Mouse (Mus musculus) forebrain, embryonic 15.5 days (tissue): ENCODE results near the gene Gatad2a. TPM values are rescaled to one million over a fixed set of nuclear protein-coding genes. Genes with fewer than 3 reads are reported as not detected.
A peak's percentile ranks its signal among the peaks of the same experiment; 100 is the strongest.

ENCODE experiments used
- ATAC-seq: fragments of 200-750 bp; cut with Nextera tagmentation; replicated peaks from 2 replicates; pipeline ENCODE4 v1.8.0; 2017; ENCODE audit warnings: mild to moderate bottlenecking, moderate TSS enrichment, moderate library complexity
- H3K27ac ChIP-seq: fragments of 300-500 bp; sonication (generic); replicated peaks from 2 replicates; pipeline ENCODE4 v1.5.1; 2015; ENCODE audit warnings: mild to moderate bottlenecking, inconsistent platforms
- H3K27me3 ChIP-seq: fragments of 300-500 bp; sonication (generic); 2 replicates; pipeline ENCODE4 v1.6.1; 2015; ENCODE audit warnings: inconsistent platforms
- H3K36me3 ChIP-seq: fragments of 300-500 bp; sonication (generic); 2 replicates; pipeline ENCODE4 v1.6.1; 2015; ENCODE audit warnings: mild to moderate bottlenecking, inconsistent platforms
- H3K4me1 ChIP-seq: fragments of 300-500 bp; sonication (generic); 2 replicates; pipeline ENCODE4 v1.6.1; 2015; ENCODE audit warnings: inconsistent platforms
- H3K4me2 ChIP-seq: fragments of 300-500 bp; sonication (generic); replicated peaks from 2 replicates; pipeline ENCODE4 v1.6.1; 2015; ENCODE audit warnings: mild to moderate bottlenecking, inconsistent platforms
- H3K4me3 ChIP-seq: fragments of 300-500 bp; sonication (generic); 2 replicates; pipeline ENCODE4 v1.5.1; 2015; ENCODE audit warnings: mild to moderate bottlenecking, inconsistent platforms
- H3K9ac ChIP-seq: fragments of 300-500 bp; sonication (generic); replicated peaks from 2 replicates; pipeline ENCODE4 v1.6.1; 2015; ENCODE audit warnings: mild to moderate bottlenecking, inconsistent platforms
- H3K9me3 ChIP-seq: fragments of 300-500 bp; sonication (generic); 2 replicates; pipeline ENCODE4 v1.6.1; 2016; ENCODE audit warnings: inconsistent platforms
- WGBS: fragments of 180-500 bp; shearing (Covaris S2); methylation state at CpG from one replicate; pipeline ENCODE4 v1.1.7; 2015; ENCODE audit warnings: mixed read lengths; 5-methylcytosine and 5-hydroxymethylcytosine counted together
- polyA plus RNA-seq: library from polyadenylated mRNA; unstranded; fragments of >200 nt; fragmentation: Nextera tagmentation; extraction: Ambion mirVana; gene quantifications from 2 replicates; pipeline ENCODE4 v1.2.1, GENCODE M21; 2015

Gene Gatad2a
- polyA plus RNA-seq, 1 experiment from 2014 or later = 28.3 TPM

DNA sequence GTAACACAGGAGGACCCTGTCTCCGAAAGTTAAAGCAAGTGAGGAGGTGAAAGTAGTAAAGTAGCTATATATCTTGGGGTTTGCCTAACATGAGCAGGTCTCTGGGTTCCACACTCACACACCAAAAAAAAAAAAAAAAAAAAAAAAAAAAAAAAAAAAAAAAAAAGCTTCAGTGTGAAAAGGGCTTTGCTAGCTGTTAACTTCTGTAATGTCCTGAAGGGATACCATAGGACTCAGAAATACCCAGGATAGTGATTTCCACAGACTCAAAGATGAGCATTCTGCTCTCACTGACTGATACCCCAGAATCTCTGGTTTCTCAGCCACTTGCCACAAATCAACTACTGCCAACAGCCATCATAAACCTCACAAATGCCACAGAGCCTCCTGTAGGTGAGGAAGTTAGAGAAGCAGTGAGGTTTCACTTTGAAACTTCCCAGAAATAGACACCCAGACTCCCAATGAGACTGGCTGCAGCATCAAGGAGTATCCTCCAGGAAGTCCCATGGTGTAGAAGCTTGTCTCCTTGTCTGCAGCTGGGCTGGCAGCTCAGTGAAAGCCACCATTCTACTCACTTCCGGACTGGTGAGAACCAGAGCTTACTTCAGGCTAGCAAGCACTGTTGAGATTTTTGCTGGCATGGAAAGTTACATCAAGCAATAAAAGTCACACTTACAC, 11.2 kb downstream of the Gatad2a start:
- 91% methylated on average over 2 of the region's 2 CpGs for WGBS
- Histone ChIP-seq H3K4me1 (no peaks in the 10 kb centered on the region), H3K4me3 (no peak overlapping the region), H3K36me3 (no peaks in the 10 kb centered on the region), H3K9ac (no peak overlapping the region), H3K27ac (no peak overlapping the region), H3K9me3 (no peaks in the 10 kb centered on the region), H3K4me2 (no peak overlapping the region), H3K27me3 (no peaks in the 10 kb centered on the region)
- ATAC-seq = no peak

DNA sequence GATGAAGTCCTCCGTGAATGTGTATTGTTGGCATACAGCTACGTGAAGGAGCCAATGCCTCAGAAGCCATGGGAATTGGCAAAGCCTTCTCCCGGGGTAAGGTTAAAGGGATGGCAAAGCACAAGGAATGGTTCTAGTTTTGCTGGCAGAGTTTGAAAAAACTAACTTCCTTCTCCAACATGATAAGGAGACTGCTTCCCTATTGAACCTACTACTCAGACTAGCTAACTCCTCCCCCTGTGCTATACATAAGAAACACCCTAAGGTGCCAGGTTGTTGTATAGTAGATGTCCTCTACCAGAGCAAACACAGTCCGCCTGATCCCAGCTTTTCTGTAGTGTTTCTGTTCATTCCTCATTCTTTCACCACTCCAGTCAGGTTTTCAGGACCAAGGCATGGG, 17.7 kb downstream of the Gatad2a start:
- Histone ChIP-seq H3K36me3 (no peaks in the 10 kb centered on the region), H3K9ac (no peak overlapping the region), H3K4me2 (no peak overlapping the region), H3K27me3 (no peaks in the 10 kb centered on the region), H3K9me3 (no peaks in the 10 kb centered on the region), H3K4me1 (peaks cover 7% of the 10 kb centered on the region), H3K4me3 (no peak overlapping the region), H3K27ac (no peak overlapping the region)
- 92% methylated on average over 4 of the region's 4 CpGs for WGBS
- no peak for ATAC-seq

DNA sequence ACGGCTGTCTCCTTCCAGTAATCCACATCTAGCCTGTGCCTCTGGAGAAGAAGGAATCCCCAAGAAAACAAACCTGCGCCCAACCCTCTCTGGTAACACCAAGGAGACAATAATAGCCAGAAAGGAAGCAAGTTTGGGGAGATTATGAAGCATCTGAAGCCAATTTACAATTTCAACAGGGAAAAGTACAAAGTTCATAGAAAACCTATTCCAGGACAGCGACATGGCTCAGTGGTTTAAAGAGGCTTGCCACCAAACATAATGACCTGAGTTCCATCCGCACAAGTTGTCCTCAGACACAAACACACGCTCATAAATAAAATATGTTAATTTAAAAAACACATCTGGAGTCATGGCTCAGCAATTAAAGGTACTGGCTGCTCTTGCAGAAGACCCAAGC, 21.4 kb downstream of the Gatad2a start:
- Histone ChIP-seq H3K27ac (0 out of 2 replicates have a peak overlapping the region, but pooled peaks have one; percentile 64), H3K4me2 (peak overlapping the region; percentile 58), H3K4me3 (peak overlapping the region; percentile 71), H3K9me3 (no peaks in the 10 kb centered on the region), H3K27me3 (no peaks in the 10 kb centered on the region), H3K4me1 (peaks cover 30% of the 10 kb centered on the region), H3K9ac (peak overlapping the region; percentile 66), H3K36me3 (no peaks in the 10 kb centered on the region)
- WGBS = 38% methylated on average over 5 of the region's 5 CpGs
- no peak for ATAC-seq

GRCm38 (mm10) chr8:69974194-69974614, 22.0 kb downstream of the Gatad2a start:
- 0% methylated on average over 47 of the region's 50 CpGs for WGBS
- Histone ChIP-seq H3K9me3 (no peaks in the 10 kb centered on the region), H3K27ac (peak overlapping the region; percentile 64), H3K4me3 (peak overlapping the region; percentile 71), H3K4me2 (peak overlapping the region; percentile 58), H3K27me3 (no peaks in the 10 kb centered on the region), H3K9ac (peak overlapping the region; percentile 66), H3K36me3 (no peaks in the 10 kb centered on the region), H3K4me1 (peaks cover 30% of the 10 kb centered on the region)
- peak; percentile 93 for ATAC-seq

GRCm38 (mm10) chr8:69973442-69974161, 22.6 kb downstream of the Gatad2a start:
- under 1% methylated on average over 56 of the region's 68 CpGs for WGBS
- H3K4me1 ChIP-seq = peaks cover 30% of the 10 kb centered on the region
- no peaks in the 10 kb centered on the region for H3K9me3 ChIP-seq
- peak; percentile 52 for ATAC-seq
- peak overlapping the region; percentile 66 for H3K9ac ChIP-seq
- peak overlapping the region; percentile 64 for H3K27ac ChIP-seq
- no peaks in the 10 kb centered on the region for H3K36me3 ChIP-seq
- no peaks in the 10 kb centered on the region for H3K27me3 ChIP-seq
- peak overlapping the region; percentile 71 for H3K4me3 ChIP-seq
- H3K4me2 ChIP-seq = peak overlapping the region; percentile 58

- Histone ChIP-seq H3K4me1 (peaks cover 30% of the 10 kb centered on the region), H3K4me2 (peak overlapping the region; percentile 58), H3K27ac (peak overlapping the region; percentile 64; the same call in 1 of the 2 replicates), H3K9ac (peak overlapping the region; percentile 66), H3K9me3 (no peaks in the 10 kb centered on the region), H3K36me3 (no peaks in the 10 kb centered on the region), H3K27me3 (no peaks in the 10 kb centered on the region), H3K4me3 (peak overlapping the region; percentile 71)
- 8% methylated on average over 7 of the region's 7 CpGs for WGBS
- ATAC-seq = 0 out of 2 replicates have a peak, but pooled peaks have one; percentile 6
Measured at GRCm38 (mm10) chr8:69973063-69973441, 23.1 kb downstream of the Gatad2a start.

DNA sequence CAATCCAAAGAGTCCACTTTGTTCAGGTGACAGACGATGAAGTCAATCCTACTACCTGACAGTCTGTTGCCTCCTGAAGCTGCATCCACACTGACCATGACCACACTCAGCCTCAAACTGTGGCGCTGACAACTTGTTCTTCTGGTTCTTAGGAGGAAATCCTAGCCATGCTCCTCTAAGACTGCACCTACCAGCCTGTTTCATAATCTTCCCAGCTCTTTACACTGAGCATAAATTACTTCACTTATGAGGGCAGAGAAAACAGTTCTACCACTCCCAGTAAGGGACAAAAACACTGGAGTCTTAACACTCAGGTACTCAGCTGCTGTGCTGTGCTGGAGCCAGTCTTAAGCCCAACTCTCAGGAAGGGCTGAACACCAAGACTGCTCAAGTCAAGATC, 25.3 kb downstream of the Gatad2a start:
- no peaks in the 10 kb centered on the region for H3K9me3 ChIP-seq
- no peaks in the 10 kb centered on the region for H3K36me3 ChIP-seq
- no peak overlapping the region for H3K27ac ChIP-seq
- ATAC-seq = no peak
- no peak overlapping the region for H3K4me3 ChIP-seq
- H3K4me2 ChIP-seq = no peak overlapping the region
- H3K4me1 ChIP-seq = peaks cover 30% of the 10 kb centered on the region
- WGBS = 90% methylated on average over 2 of the region's 2 CpGs
- no peak overlapping the region for H3K9ac ChIP-seq
- H3K27me3 ChIP-seq = no peaks in the 10 kb centered on the region

DNA sequence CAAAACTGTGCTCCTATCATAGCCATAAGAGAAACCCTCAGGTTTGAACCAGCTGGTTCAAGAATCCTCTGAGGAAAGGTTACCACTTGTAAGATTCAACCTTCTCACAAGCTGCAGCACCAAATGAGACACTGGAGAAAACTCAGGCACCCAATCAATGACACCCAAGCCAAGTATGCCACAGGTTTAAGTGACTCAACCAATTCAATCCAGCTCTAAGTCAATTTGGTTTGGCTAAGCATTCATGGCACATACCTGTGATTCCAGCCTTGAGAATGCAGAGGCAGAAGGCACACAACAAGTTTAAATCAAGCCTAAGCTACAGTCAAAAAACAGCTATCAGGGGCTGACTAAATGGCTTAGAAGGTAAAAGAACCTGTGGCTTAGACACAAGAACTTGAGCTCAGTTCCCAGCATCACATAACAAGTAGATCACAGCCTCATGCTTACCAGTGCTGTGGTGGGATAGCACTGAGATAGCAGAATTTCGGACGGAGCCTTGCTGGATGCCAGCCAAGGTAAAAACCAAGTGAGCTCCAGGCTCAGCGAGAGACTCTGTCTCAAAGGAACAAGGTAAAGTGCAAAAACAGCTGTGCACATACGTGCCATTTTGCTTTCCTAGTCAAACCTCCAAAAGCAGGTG, 28.8 kb downstream of the Gatad2a start:
- no peaks in the 10 kb centered on the region for H3K9me3 ChIP-seq
- no peaks in the 10 kb centered on the region for H3K36me3 ChIP-seq
- no peaks in the 10 kb centered on the region for H3K27me3 ChIP-seq
- no peak for ATAC-seq
- H3K4me2 ChIP-seq = no peak overlapping the region
- no peak overlapping the region for H3K27ac ChIP-seq
- peaks cover 14% of the 10 kb centered on the region for H3K4me1 ChIP-seq
- 83% methylated on average over 4 of the region's 4 CpGs for WGBS
- H3K4me3 ChIP-seq = no peak overlapping the region
- no peak overlapping the region for H3K9ac ChIP-seq

- ATAC-seq = no peak
- H3K4me3 ChIP-seq = no peak overlapping the region
- H3K36me3 ChIP-seq = no peaks in the 10 kb centered on the region
- no peak overlapping the region for H3K27ac ChIP-seq
- no peak overlapping the region for H3K9ac ChIP-seq
- no peak overlapping the region for H3K4me2 ChIP-seq
- H3K9me3 ChIP-seq = no peaks in the 10 kb centered on the region
- no peaks in the 10 kb centered on the region for H3K27me3 ChIP-seq
- no peaks in the 10 kb centered on the region for H3K4me1 ChIP-seq
Measured at GRCm38 (mm10) chr8:69959241-69959640, 36.9 kb downstream of the Gatad2a start.

DNA sequence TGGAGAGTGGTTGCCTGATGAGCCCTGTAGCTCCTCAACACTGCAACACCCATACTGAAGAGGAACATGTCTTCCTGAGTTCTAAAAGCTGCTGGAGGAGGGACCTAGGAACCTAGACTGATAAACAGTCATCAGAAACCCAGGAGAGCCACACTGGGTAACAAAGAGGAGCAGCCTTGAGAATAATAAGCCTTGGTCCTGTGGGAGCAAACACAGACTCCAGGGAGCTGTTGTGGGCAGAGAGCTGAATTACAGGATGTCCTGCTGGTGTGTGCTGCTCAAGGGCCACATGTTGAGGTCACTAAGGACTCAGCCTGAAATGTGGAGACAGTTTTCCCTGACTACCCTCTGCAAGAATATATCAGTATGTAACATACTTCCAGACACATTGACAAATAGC, 38.3 kb downstream of the Gatad2a start:
- Histone ChIP-seq H3K27ac (no peak overlapping the region), H3K9ac (no peak overlapping the region)
- ATAC-seq = no peak

DNA sequence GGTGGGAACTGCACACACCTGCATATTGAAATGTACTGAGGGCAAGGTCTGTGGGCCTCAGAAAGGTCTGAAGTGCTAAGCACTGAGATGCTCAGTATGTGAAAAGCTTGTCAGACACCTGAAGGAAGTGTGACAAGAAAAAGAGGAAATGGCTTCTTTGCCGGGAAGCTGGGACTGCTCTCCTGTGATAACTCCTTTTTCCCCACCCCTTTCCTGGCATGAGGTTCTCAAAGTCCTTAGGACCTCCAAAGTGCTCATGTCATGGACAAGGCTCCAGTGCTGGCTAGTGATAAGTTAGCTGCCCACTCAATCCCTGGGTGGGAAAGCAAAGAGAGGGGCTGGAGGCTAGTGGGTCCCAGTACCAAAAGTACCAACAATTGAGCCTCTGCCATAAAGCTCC, 38.8 kb downstream of the Gatad2a start:
- no peak for ATAC-seq
- H3K9me3 ChIP-seq = no peaks in the 10 kb centered on the region
- WGBS = 77% methylated on average over 1 of the region's 1 CpGs
- no peak overlapping the region for H3K9ac ChIP-seq
- H3K27ac ChIP-seq = no peak overlapping the region
- no peaks in the 10 kb centered on the region for H3K27me3 ChIP-seq
- H3K4me3 ChIP-seq = no peak overlapping the region
- H3K4me1 ChIP-seq = no peaks in the 10 kb centered on the region
- no peaks in the 10 kb centered on the region for H3K36me3 ChIP-seq
- no peak overlapping the region for H3K4me2 ChIP-seq

More for the DNA sequence above, 38.3 kb downstream of the Gatad2a start:
- no peaks in the 10 kb centered on the region for H3K36me3 ChIP-seq
- no peak overlapping the region for H3K4me2 ChIP-seq
- H3K4me1 ChIP-seq = no peaks in the 10 kb centered on the region
- no peaks in the 10 kb centered on the region for H3K27me3 ChIP-seq
- H3K9me3 ChIP-seq = no peaks in the 10 kb centered on the region
- H3K4me3 ChIP-seq = no peak overlapping the region

GRCm38 (mm10) chr8:69956651-69957050, 39.5 kb downstream of the Gatad2a start:
- ATAC-seq = no peak
- WGBS = 75% methylated on average over 2 of the region's 2 CpGs
- Histone ChIP-seq H3K9me3 (no peaks in the 10 kb centered on the region), H3K4me1 (no peaks in the 10 kb centered on the region), H3K4me3 (no peak overlapping the region), H3K4me2 (no peak overlapping the region), H3K9ac (no peak overlapping the region), H3K27me3 (no peaks in the 10 kb centered on the region), H3K27ac (no peak overlapping the region), H3K36me3 (no peaks in the 10 kb centered on the region)
